Mouse (Mus musculus) myocyte (in vitro differentiated cells): ENCODE data around the gene Trappc1.

Experiments
- CEBPB ChIP-seq: IDR thresholded peaks from 2 replicates; pipeline ENCODE4 v1.6.1; 2011; ENCODE audit warnings: mild to moderate bottlenecking, moderate library complexity; ENCODE audit not compliant: poor library complexity, insufficient read depth, severe bottlenecking
- E2F4 ChIP-seq: IDR thresholded peaks from one replicate; pipeline ENCODE4 v1.6.1; 2011; ENCODE audit warnings: mild to moderate bottlenecking, control low read depth, moderate library complexity; ENCODE audit not compliant: insufficient read depth
- MAX ChIP-seq: IDR thresholded peaks from one replicate; pipeline ENCODE4 v1.6.1; 2011; ENCODE audit warnings: low read depth, mild to moderate bottlenecking, control low read depth
- MYOD1 ChIP-seq, 3 experiments: IDR thresholded peaks; one replicate each; pipeline ENCODE4 v1.6.1; 2011; ENCODE audit warnings: control low read depth in 2 of 3, low read depth in 2 of 3, mild to moderate bottlenecking in 2 of 3, moderate library complexity in 1 of 3; ENCODE audit not compliant: insufficient read length in 2 of 3, control insufficient read depth in 1 of 3
- MYOG ChIP-seq, 3 experiments: IDR thresholded peaks; one replicate each; pipeline ENCODE4 v1.6.1; 2011; ENCODE audit warnings: control low read depth in 2 of 3, low read depth in 2 of 3, mild to moderate bottlenecking in 2 of 3; ENCODE audit not compliant: insufficient read length in 2 of 3, control insufficient read depth in 1 of 3, insufficient read depth in 1 of 3
- POLR2A ChIP-seq: IDR thresholded peaks from one replicate; pipeline ENCODE4 v1.6.1; 2011; ENCODE audit warnings: low read depth, mild to moderate bottlenecking, control low read depth, moderate library complexity; ENCODE audit not compliant: insufficient read length
- POLR2AphosphoS2 ChIP-seq: IDR thresholded peaks from one replicate; pipeline ENCODE4 v1.6.1; 2011; ENCODE audit warnings: low read depth, control low read depth; ENCODE audit not compliant: insufficient read length
- REST ChIP-seq: IDR thresholded peaks from one replicate; pipeline ENCODE4 v1.6.1; 2011; ENCODE audit warnings: mild to moderate bottlenecking, control low read depth, moderate library complexity; ENCODE audit not compliant: insufficient read depth, insufficient read length
- SRF ChIP-seq: IDR thresholded peaks from one replicate; pipeline ENCODE4 v1.6.1; 2011; ENCODE audit warnings: low read depth; ENCODE audit not compliant: control insufficient read depth, insufficient read length
- TCF12 ChIP-seq: IDR thresholded peaks from one replicate; pipeline ENCODE4 v1.6.1; 2011; ENCODE audit warnings: mild to moderate bottlenecking, control low read depth; ENCODE audit not compliant: poor library complexity, insufficient read depth, severe bottlenecking
- TCF3 ChIP-seq: IDR thresholded peaks from one replicate; pipeline ENCODE4 v1.6.1; 2011; ENCODE audit warnings: low read depth, control low read depth; ENCODE audit not compliant: insufficient read length
- USF1 ChIP-seq: IDR thresholded peaks from one replicate; pipeline ENCODE4 v1.6.1; 2011; ENCODE audit warnings: low read depth, mild to moderate bottlenecking, control low read depth, moderate library complexity

DNA sequence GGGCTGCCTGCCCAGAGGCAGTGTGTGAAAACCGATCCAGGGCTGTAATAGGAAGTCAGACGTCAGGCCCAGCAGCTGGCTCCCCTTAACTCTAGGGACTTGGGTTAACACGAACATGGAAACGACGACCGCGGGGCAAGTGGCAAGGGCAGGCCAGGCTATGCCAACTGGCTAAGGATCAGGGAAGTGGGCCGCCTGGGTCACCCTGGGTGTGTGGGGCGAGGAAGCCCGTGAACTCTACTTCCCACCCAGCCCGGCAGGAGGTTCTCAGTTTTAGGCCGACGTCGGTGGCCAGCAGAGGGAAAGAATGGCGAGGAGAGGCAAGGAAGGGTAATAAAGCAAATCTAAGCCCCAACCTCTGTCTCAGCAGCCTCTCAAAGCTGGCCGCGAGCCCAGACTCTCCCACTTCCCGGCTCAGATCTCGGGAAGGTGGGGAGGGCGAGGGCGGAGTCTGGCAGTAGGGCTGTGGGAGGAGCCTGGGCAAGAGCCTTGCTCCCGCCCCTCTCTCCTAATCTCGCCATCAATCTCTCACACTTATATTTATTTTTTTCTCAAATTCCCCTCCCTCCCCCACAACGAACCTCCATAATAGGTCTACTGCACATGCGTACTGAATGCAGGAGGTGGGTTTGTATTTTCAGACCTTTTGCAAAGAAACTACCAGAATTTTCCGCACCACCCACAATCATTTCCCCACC is 42.5 kb downstream of the Trappc1 start:
- TF ChIP-seq POLR2AphosphoS2 (peak; percentile 76), POLR2A (peak; percentile 63), MYOG (IDR thresholded peaks at IDR 0.05; ENCODE audit: control insufficient read depth in 1 of 3, insufficient read depth in 1 of 3, insufficient read length in 2 of 3, low read depth in 2 of 3) (peak; percentile 51 to 86 (median 69)), E2F4 (no peak), REST (no peak), USF1 (no peak), MAX (no peak), TCF3 (no peak), MYOD1 (IDR thresholded peaks at IDR 0.05; ENCODE audit: control insufficient read depth in 1 of 3, insufficient read length in 2 of 3, low read depth in 2 of 3) (peak in 2 of 3 experiments; percentile 82 to 83), SRF (no peak), TCF12 (no peak), CEBPB (no peak)
